Comparison of ENCODE assay signal across 14 mouse cellular contexts in the genomic region with DNA sequence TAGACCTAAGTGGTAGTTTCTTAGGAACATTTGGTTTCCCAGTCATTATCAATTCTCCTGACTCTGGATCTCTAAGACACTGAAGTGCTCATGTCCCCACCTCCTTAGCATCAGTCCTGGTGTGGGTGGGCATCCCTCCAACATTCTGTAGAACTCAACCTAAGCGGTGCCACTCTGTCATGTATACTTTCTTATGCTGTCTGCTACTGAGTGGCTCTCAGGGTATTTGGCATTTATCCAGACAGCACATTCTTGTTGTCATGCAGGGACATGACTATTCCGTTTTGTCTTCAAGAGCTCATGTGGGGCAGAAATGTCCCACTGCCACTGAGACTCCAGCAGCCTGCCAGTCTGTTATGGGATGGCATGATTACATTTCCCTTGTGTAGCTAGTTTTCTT. TPM values are rescaled to one million over a fixed set of nuclear protein-coding genes. Genes with fewer than 3 reads are reported as not detected.
DNase-seq lines count a peak whose midpoint lies in the region; ATAC-seq lines count a peak whose summit lies in the region.
"Had no signal": no experiment of that assay in that cellular context is flagged by ENCODE, and none has a peak within 500 bp of the region (broad histone marks: within the 10 kb centered on the region; RNA-seq: fewer than 3 reads in every experiment).

No protein-coding gene starts in this region.

- intact Hi-C loops in heart, postnatal 25 days (cut with DNase I), result no loop called here

- 49% methylated on average over 2 of the region's 2 CpGs for WGBS in embryonic facial prominence, embryonic 13.5 days
- WGBS in embryonic facial prominence, embryonic 10.5 days, result 88% methylated on average over 2 of the region's 2 CpGs
- 23% methylated on average over 2 of the region's 2 CpGs for WGBS in heart, embryonic 16.5 days
- 54% methylated on average over 2 of the region's 2 CpGs for WGBS in midbrain, embryonic 14.5 days
- WGBS in midbrain, embryonic 15.5 days, result 54% methylated on average over 2 of the region's 2 CpGs
- WGBS in liver, embryonic 12.5 days (ENCODE audit: insufficient replicate concordance), result 78% methylated on average over 2 of the region's 2 CpGs

- peaks cover 90% of the 10 kb centered on the region for H3K36me3 ChIP-seq in embryonic facial prominence, embryonic 13.5 days
- peaks cover 100% of the 10 kb centered on the region for H3K36me3 ChIP-seq in embryonic facial prominence, embryonic 10.5 days (replicated peaks)
- peaks cover 38% of the 10 kb centered on the region for H3K36me3 ChIP-seq in heart, embryonic 16.5 days (ENCODE audit: control insufficient read depth, insufficient read depth)
- peaks cover 65% of the 10 kb centered on the region for H3K36me3 ChIP-seq in midbrain, embryonic 14.5 days (ENCODE audit: control insufficient read depth, insufficient read depth, low read length)
- H3K36me3 ChIP-seq in midbrain, embryonic 15.5 days (replicated peaks), result peaks cover 12% of the 10 kb centered on the region; the same call in 1 of the 2 replicates
- H3K36me3 ChIP-seq in liver, embryonic 12.5 days, result peaks cover 30% of the 10 kb centered on the region

- H3K9me3 ChIP-seq in embryonic facial prominence, embryonic 13.5 days, result 0 out of 2 replicates have a peak, but pooled peaks cover 4% of the 10 kb centered on the region
- no peaks in the 10 kb centered on the region for H3K9me3 ChIP-seq in embryonic facial prominence, embryonic 10.5 days
- peaks cover 5% of the 10 kb centered on the region for H3K9me3 ChIP-seq in heart, embryonic 16.5 days (replicated peaks; ENCODE audit: control insufficient read depth, low read length)
- H3K9me3 ChIP-seq in midbrain, embryonic 14.5 days (ENCODE audit: control insufficient read depth, low read length), result no peaks in the 10 kb centered on the region
- no peaks in the 10 kb centered on the region for H3K9me3 ChIP-seq in midbrain, embryonic 15.5 days
- H3K9me3 ChIP-seq in liver, embryonic 12.5 days (replicated peaks), result no peaks in the 10 kb centered on the region

- DNase-seq in embryonic facial prominence, embryonic 10.5 days (ENCODE audit: low spot score), result no peak
- DNase-seq in heart, postnatal 25 days (ENCODE audit: low spot score), result no peak
- peak; percentile 42 for DNase-seq in midbrain, embryonic 14.5 days
- no peak for DNase-seq in urinary bladder, postnatal 36 days (ENCODE audit: low spot score in 2 of 2)
- DNase-seq: cerebellum, adult 18-20 months; heart, postnatal 36 days; kidney, adult 18-20 months; liver, postnatal 0 days had no signal

- H3K27ac ChIP-seq in embryonic facial prominence, embryonic 13.5 days, result no peak overlapping the region
- H3K27ac ChIP-seq in embryonic facial prominence, embryonic 10.5 days (replicated peaks), result no peak overlapping the region
- no peak overlapping the region; the same call in 1 of the 2 replicates for H3K27ac ChIP-seq in heart, embryonic 16.5 days (ENCODE audit: low read length)
- H3K27ac ChIP-seq in midbrain, embryonic 14.5 days (replicated peaks; ENCODE audit: low read depth, low read length), result no peak overlapping the region
- no peak overlapping the region for H3K27ac ChIP-seq in midbrain, embryonic 15.5 days
- no peak overlapping the region for H3K27ac ChIP-seq in liver, embryonic 12.5 days
- H3K27ac ChIP-seq: limb, embryonic 13.5 days had no signal

- peak; percentile 72; the same call in 1 of the 2 replicates for ATAC-seq in embryonic facial prominence, embryonic 13.5 days (ENCODE audit: insufficient number of reproducible peaks, insufficient read depth, low FRiP score, low TSS enrichment, low read depth)
- ATAC-seq in heart, embryonic 16.5 days (replicated peaks; ENCODE audit: extremely low read depth, insufficient read depth, low FRiP score), result peak; percentile 66
- ATAC-seq in midbrain, embryonic 14.5 days (ENCODE audit: low FRiP score, low TSS enrichment), result no peak
- ATAC-seq in midbrain, embryonic 15.5 days (replicated peaks), result no peak
- ATAC-seq in liver, embryonic 12.5 days, result no peak
- ATAC-seq: liver, postnatal 0 days had no signal

- H3K9ac ChIP-seq in embryonic facial prominence, embryonic 13.5 days, result no peak overlapping the region
- H3K9ac ChIP-seq in heart, embryonic 16.5 days (ENCODE audit: low read length), result no peak overlapping the region
- H3K9ac ChIP-seq in midbrain, embryonic 14.5 days (replicated peaks; ENCODE audit: low read length), result no peak overlapping the region
- no peak overlapping the region for H3K9ac ChIP-seq in midbrain, embryonic 15.5 days
- H3K9ac ChIP-seq in liver, embryonic 12.5 days, result no peak overlapping the region
- H3K9ac ChIP-seq: limb, embryonic 13.5 days; liver, postnatal 0 days had no signal

- no peaks in the 10 kb centered on the region for H3K27me3 ChIP-seq in embryonic facial prominence, embryonic 13.5 days
- H3K27me3 ChIP-seq in embryonic facial prominence, embryonic 10.5 days (replicated peaks; ENCODE audit: low read depth, poor library complexity, severe bottlenecking), result no peaks in the 10 kb centered on the region
- no peaks in the 10 kb centered on the region for H3K27me3 ChIP-seq in heart, embryonic 16.5 days (ENCODE audit: control insufficient read depth, insufficient read depth, low read length)
- no peaks in the 10 kb centered on the region for H3K27me3 ChIP-seq in midbrain, embryonic 14.5 days (ENCODE audit: control insufficient read depth, insufficient read depth, low read length)
- no peaks in the 10 kb centered on the region for H3K27me3 ChIP-seq in midbrain, embryonic 15.5 days (replicated peaks)
- no peaks in the 10 kb centered on the region for H3K27me3 ChIP-seq in liver, embryonic 12.5 days (replicated peaks)
- H3K27me3 ChIP-seq: limb, embryonic 13.5 days had no signal

- H3K4me1 ChIP-seq in embryonic facial prominence, embryonic 13.5 days, result 0 out of 2 replicates have a peak, but pooled peaks cover 5% of the 10 kb centered on the region
- H3K4me1 ChIP-seq in embryonic facial prominence, embryonic 10.5 days, result no peaks in the 10 kb centered on the region
- peaks cover 17% of the 10 kb centered on the region for H3K4me1 ChIP-seq in heart, embryonic 16.5 days (ENCODE audit: control insufficient read depth, insufficient read depth, low read length)
- H3K4me1 ChIP-seq in midbrain, embryonic 14.5 days (ENCODE audit: control insufficient read depth, insufficient read depth, low read length), result no peaks in the 10 kb centered on the region
- H3K4me1 ChIP-seq in midbrain, embryonic 15.5 days, result no peaks in the 10 kb centered on the region
- peaks cover 28% of the 10 kb centered on the region for H3K4me1 ChIP-seq in liver, embryonic 12.5 days
- H3K4me1 ChIP-seq: limb, embryonic 13.5 days had no signal

- H3K4me3 ChIP-seq in embryonic facial prominence, embryonic 13.5 days, result no peak overlapping the region
- no peak overlapping the region for H3K4me3 ChIP-seq in embryonic facial prominence, embryonic 10.5 days
- H3K4me3 ChIP-seq in heart, embryonic 16.5 days (ENCODE audit: low read length), result no peak overlapping the region
- H3K4me3 ChIP-seq in midbrain, embryonic 14.5 days (replicated peaks; ENCODE audit: low read depth, low read length), result no peak overlapping the region
- no peak overlapping the region for H3K4me3 ChIP-seq in midbrain, embryonic 15.5 days
- H3K4me3 ChIP-seq in liver, embryonic 12.5 days, result no peak overlapping the region
- H3K4me3 ChIP-seq: erythroblast, embryonic 14.5 days; limb, embryonic 13.5 days had no signal

- no peak overlapping the region for H3K4me2 ChIP-seq in embryonic facial prominence, embryonic 13.5 days
- H3K4me2 ChIP-seq in heart, embryonic 16.5 days (ENCODE audit: low read depth, low read length), result no peak overlapping the region; the same call in 1 of the 2 replicates
- H3K4me2 ChIP-seq in midbrain, embryonic 14.5 days (ENCODE audit: low read length), result no peak overlapping the region
- H3K4me2 ChIP-seq in midbrain, embryonic 15.5 days, result no peak overlapping the region
- no peak overlapping the region for H3K4me2 ChIP-seq in liver, embryonic 12.5 days
- H3K4me2 ChIP-seq: limb, embryonic 13.5 days had no signal

RNA-seq across cellular contexts. Expression of gene Lpar6, which starts 56.6 kb away (rescaled TPM):
- polyA plus RNA-seq in embryonic facial prominence, embryonic 13.5 days (2015; fragmentation: Nextera tagmentation; extraction: Ambion mirVana), result 15.5 and 16.9 TPM in 2 replicates
- polyA plus RNA-seq in embryonic facial prominence, embryonic 10.5 days (2016; fragmentation: Nextera tagmentation; extraction: Ambion mirVana), result 18.0 and 18.1 TPM in 2 replicates
- 7.5 and 9.4 TPM in 2 replicates for polyA plus RNA-seq in heart, embryonic 16.5 days (2015; fragmentation: Nextera tagmentation; extraction: Ambion mirVana)
- total RNA-seq in heart, postnatal 25 days (2021), result 1 to 10 TPM; 3.3 to 3.8 TPM
- 3.3 and 5.7 TPM in 2 replicates for polyA plus RNA-seq in midbrain, embryonic 14.5 days (2014; fragmentation: Nextera tagmentation; extraction: Ambion mirVana)
- polyA plus RNA-seq in midbrain, embryonic 15.5 days (2015; fragmentation: Nextera tagmentation; extraction: Ambion mirVana), result 3.6 and 4.1 TPM in 2 replicates
- polyA plus RNA-seq in liver, embryonic 12.5 days (2016; fragmentation: Nextera tagmentation; extraction: Ambion mirVana), result 5.5 TPM in 2 replicates
- polyA plus RNA-seq: erythroblast, embryonic 14.5 days had no signal

RNA-seq across cellular contexts. Expression of gene Rcbtb2, which starts 58.3 kb away (rescaled TPM):
- polyA plus RNA-seq in embryonic facial prominence, embryonic 13.5 days (2015; fragmentation: Nextera tagmentation; extraction: Ambion mirVana), result 122 and 131 TPM in 2 replicates
- polyA plus RNA-seq in embryonic facial prominence, embryonic 10.5 days (2016; fragmentation: Nextera tagmentation; extraction: Ambion mirVana), result 171 and 180 TPM in 2 replicates
- 62.2 and 77.3 TPM in 2 replicates for polyA plus RNA-seq in heart, embryonic 16.5 days (2015; fragmentation: Nextera tagmentation; extraction: Ambion mirVana)
- total RNA-seq in heart, postnatal 25 days (2021), result 10 to 100 TPM; 20.4 to 22.9 TPM
- polyA plus RNA-seq in midbrain, embryonic 14.5 days (2014; fragmentation: Nextera tagmentation; extraction: Ambion mirVana), result 58.7 and 80.0 TPM in 2 replicates
- 60.3 and 68.6 TPM in 2 replicates for polyA plus RNA-seq in midbrain, embryonic 15.5 days (2015; fragmentation: Nextera tagmentation; extraction: Ambion mirVana)
- 27.9 and 28.9 TPM in 2 replicates for polyA plus RNA-seq in liver, embryonic 12.5 days (2016; fragmentation: Nextera tagmentation; extraction: Ambion mirVana)

Comparison
In these comparisons a context has a peak if more than half of its experiments do, and no peak if none do; other contexts are left out.
1. ATAC-seq: peak in embryonic facial prominence, embryonic 13.5 days (single experiment) and heart, embryonic 16.5 days (single experiment); none in midbrain, embryonic 14.5 days (single experiment), midbrain, embryonic 15.5 days (single experiment) and liver, embryonic 12.5 days (single experiment).